Mouse (Mus musculus) left cerebral cortex, postnatal 14 days (tissue): Measurements from ENCODE around the gene Hamp2. TPM values are rescaled to one million over a fixed set of nuclear protein-coding genes. Genes with fewer than 3 reads are reported as not detected.

Experiments used
- DNase-seq, 2 experiments: peaks; one replicate each; pipeline ENCODE4 v3.0.0; 2021 to 2022; ENCODE audit warnings: low spot score in 2 of 2, mixed read lengths in 1 of 2
- intact Hi-C: fragments of 180-260 bp; cut with DNase I; formaldehyde crosslinking; loops from one replicate; pipeline ENCODE4 v1.15.1; 2025
- total RNA-seq, 2 experiments: library from RNA; stranded (reverse); gene quantifications; 2 replicates each; pipeline ENCODE4 v1.2.3; 2021

Gene Hamp2
- total RNA-seq, 2 experiments from 2014 or later = not detected

DNA sequence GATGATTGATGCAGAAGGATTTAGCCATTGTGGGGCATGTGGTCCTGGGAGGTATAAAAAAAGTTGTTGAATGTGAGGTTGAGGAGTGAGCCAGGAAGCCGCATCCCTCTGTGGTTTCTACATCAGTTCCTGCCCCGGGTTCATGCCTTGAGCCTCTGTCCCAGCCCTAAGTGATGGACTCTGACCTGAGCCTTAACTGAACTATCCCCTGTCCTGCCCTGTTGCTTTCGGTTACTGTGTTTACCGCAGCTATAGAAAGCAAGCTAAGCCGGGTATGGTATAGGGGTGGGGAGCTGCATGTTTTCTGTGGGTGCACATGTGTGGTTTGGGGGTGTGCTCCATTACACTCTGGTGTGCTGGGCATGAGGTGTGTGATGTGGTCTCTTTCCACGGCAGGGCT, 14.7 kb downstream of the Hamp2 start:
- DNase-seq = no peak
- intact Hi-C loops = no loop called here

DNA sequence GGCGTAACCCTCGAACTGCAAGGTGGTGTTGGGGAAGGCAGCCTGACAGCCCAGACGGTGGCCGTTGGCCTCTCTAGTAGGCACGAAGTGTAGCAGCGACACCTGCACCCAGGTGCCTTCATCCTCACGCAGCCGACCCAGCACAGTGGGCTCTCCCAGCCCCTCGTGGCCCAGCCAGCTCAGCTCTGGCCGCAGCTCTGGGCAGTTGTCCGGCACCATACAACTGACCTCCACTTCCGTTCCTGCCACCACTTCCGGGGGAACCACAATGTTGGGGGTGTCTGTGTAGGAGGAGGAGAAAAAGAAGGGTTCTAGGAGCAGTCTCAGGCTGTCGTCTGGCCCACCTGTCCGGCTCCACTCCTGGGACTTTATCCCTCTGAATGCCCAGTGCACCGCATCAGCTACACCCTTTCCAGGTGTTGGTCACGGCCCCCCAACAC, 15.5 kb downstream of the Hamp2 start:
- intact Hi-C loops = no loop called here
- no peak for DNase-seq

- no peak for DNase-seq
- intact Hi-C loops = no loop called here
These were observed 16.0 kb downstream of the Hamp2 start for GRCm38 (mm10) chr7:30908277-30908991.

- peak; percentile 27 to 49 for DNase-seq
- intact Hi-C loops = no loop called here
These were observed 20.4 kb downstream of the Hamp2 start for GRCm38 (mm10) chr7:30904042-30904441.

GRCm38 (mm10) chr7:30895217-30895616, 29.3 kb downstream of the Hamp2 start:
- DNase-seq = no peak
- intact Hi-C loops = no loop called here

- intact Hi-C loops = no loop called here
- DNase-seq = no peak
These were observed 32.0 kb downstream of the Hamp2 start for GRCm38 (mm10) chr7:30892515-30892914.

DNA sequence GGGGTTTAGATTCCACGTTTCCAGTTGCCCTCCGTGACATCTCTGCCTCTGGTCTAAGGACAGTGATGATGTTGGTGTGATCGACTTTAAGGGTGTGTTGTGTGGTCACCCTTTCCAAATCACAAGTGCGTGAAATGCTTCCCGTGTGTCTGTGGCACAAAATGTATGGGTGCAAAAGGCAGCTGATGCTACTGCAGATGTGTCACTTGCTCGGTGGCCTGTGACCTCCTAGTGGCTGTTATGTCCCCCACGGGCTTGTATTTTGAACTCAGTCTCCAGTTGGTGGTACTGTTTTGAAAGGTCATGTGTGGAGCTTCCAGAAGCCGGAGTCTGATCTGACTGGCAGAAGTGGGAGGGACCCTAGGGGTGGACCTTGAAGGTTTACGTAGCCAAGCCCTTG, 32.7 kb downstream of the Hamp2 start:
- intact Hi-C loops = no loop called here
- no peak for DNase-seq

- intact Hi-C loops = no loop called here
- DNase-seq = no peak
These were observed 33.8 kb downstream of the Hamp2 start for GRCm38 (mm10) chr7:30890681-30891080.

- DNase-seq = no peak
- intact Hi-C loops = no loop called here
These were observed 35.7 kb downstream of the Hamp2 start for GRCm38 (mm10) chr7:30888786-30889185.

DNA sequence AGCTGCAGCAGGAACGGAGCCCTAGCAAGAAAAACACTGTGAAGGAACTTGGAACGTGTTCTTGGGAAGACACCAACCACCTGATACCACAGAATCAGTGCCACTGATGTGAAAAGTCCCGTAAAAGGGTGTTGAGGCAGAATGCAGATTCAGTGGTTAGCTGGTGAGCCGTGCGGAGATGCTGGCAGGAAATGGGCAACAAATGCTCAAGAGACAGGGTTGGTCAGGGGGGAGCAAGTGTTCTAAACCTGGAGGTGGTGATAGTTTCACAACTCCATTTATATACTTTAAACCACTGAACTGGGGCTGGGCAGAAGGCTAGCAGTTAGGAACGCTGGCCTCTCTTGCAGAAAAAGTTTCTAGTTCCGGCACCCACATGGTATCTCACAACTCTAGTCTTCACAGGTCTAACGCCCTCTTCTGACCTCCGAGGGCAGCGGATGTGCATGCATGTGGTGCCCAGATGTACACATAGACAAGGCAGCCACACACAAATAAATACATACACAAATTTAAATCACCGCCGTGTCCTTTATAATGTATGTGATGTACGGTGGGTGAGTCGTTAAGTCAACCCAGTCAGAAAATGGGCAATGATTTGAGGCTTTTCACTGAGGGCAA, 36.8 kb downstream of the Hamp2 start:
- DNase-seq = peak in 1 of 2 experiments; percentile 36

GRCm38 (mm10) chr7:30886852-30887251, 37.6 kb downstream of the Hamp2 start:
- intact Hi-C loops = no loop called here
- no peak for DNase-seq

More for the DNA sequence above, 36.8 kb downstream of the Hamp2 start:
- intact Hi-C loops = no loop called here

DNA sequence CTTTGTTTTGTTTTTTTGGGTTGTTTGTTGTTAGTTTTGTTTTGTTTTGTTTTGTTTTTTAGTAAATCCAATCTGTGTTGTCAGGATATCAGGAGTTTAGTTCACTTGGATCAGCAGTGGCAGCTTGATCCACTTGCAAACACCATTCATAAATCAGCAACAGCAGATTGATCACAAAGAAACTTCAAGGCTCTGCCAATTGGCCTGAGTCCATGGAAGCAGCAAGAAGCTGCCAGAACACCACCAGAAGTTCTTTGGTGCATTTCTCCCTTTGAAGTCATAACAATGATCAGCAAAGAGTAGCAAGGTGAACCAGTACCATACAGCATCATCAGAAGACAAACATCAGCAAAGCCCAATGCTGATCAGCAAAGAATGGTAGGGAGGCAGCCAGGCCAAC, 40.4 kb downstream of the Hamp2 start:
- no peak for DNase-seq
- intact Hi-C loops = no loop called here

DNA sequence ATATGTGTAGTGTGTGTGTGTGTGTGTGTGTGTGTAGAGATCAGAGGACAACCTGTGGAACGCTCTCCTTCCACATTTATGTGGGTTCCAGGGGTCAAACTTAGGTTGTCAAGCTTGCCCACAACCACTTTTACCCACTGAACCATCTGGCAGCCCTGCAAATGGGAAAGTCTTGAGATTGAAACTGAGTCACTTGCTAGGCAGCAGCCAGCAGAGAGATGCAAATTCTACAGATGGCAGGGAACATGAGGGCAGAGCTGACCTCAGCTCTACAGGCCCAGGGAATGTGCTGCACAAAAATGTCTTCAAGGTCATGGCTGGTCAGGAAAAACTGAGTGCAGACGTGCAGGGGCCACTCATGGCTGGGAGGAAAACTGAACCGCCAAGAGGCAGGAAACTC, 43.1 kb downstream of the Hamp2 start:
- intact Hi-C loops = no loop called here
- DNase-seq = no peak

GRCm38 (mm10) chr7:30880176-30880575, 44.3 kb downstream of the Hamp2 start, which contains the start of gene Cd22:
TSS of gene Cd22 (minus strand) at chr7:30880342.
- intact Hi-C loops = no loop called here
- DNase-seq = no peak

DNA sequence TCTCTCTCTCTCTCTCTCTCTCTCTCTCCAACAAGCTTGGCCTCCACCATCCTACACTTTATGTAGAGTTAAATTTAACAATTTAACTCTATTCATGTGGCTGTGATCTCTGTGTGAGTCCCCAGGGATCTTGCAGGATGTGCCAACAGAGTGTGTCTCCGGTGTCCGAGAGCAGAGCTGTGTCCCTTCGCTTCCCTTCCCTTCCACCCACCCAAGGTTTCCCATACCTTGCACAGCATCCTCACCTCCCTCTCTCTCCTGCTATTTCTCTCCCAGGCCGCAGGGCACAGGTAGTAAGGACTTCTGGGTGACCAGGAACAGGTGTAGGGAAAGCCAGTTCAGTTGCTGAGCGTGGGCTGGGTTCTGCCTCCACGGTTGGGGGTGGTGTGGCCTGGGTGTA, 45.5 kb downstream of the Hamp2 start:
- no peak for DNase-seq
- intact Hi-C loops = no loop called here

- DNase-seq = peak; percentile 63 to 77
- intact Hi-C loops = no loop called here
These were observed 51.4 kb downstream of the Hamp2 start for GRCm38 (mm10) chr7:30873083-30873482.

Other genes with a start within 250 kb of the Hamp2 start
- gene 2200002J24Rik, start 225.8 kb downstream of the Hamp2 start, total RNA-seq = not detected
- 1 to 10 TPM in 1 of 2 experiments, under 1 TPM in 1; 0.78 to 1.0 TPM for gene Atp4a, start 212.5 kb downstream of the Hamp2 start, total RNA-seq
- 100 to 1,000 TPM; 137 TPM for gene Tmem147, start 195.1 kb downstream of the Hamp2 start, total RNA-seq
- gene Gapdhs, start 181.0 kb downstream of the Hamp2 start, total RNA-seq = not detected
- 10 to 100 TPM in 1 of 2 experiments, 1 to 10 TPM in 1; 5.5 to 10.0 TPM for gene Sbsn, start 173.2 kb downstream of the Hamp2 start, total RNA-seq
- gene Dmkn, start 160.9 kb downstream of the Hamp2 start, total RNA-seq = 1 to 10 TPM; 3.6 to 4.2 TPM
- gene Krtdap, start 136.8 kb downstream of the Hamp2 start, total RNA-seq = not detected
- under 1 TPM in 1 of 2 experiments, not detected in 1; 0.17 TPM for gene Ffar2, start 100.9 kb downstream of the Hamp2 start, total RNA-seq
- under 1 TPM in 1 of 2 experiments, not detected in 1; 0.21 TPM for gene Ffar3, start 68.5 kb downstream of the Hamp2 start, total RNA-seq
- gene Ffar1, start 63.1 kb downstream of the Hamp2 start, total RNA-seq = not detected
- not detected for gene Cd22, start 44.3 kb downstream of the Hamp2 start, total RNA-seq
- gene Mag, start 9.8 kb downstream of the Hamp2 start, total RNA-seq = 100 to 1,000 TPM; 112 to 195 TPM
- gene Hamp, start 19.4 kb upstream of the Hamp2 start, total RNA-seq = not detected
- 100 to 1,000 TPM; 113 to 115 TPM for gene Usf2, start 32.1 kb upstream of the Hamp2 start, total RNA-seq
- 10 to 100 TPM; 11.9 to 13.0 TPM for gene Lsr, start 48.8 kb upstream of the Hamp2 start, total RNA-seq
- under 1 TPM; 0.18 to 0.27 TPM for gene Fam187b, start 49.1 kb upstream of the Hamp2 start, total RNA-seq
- 10 to 100 TPM; 36.3 to 37.2 TPM for gene Fxyd5, start 117.8 kb upstream of the Hamp2 start, total RNA-seq
- gene Fxyd7, start 126.8 kb upstream of the Hamp2 start, total RNA-seq = 100 to 1,000 TPM; 326 to 365 TPM
- 10 to 100 TPM; 46.1 to 47.7 TPM for gene Fxyd1, start 132.5 kb upstream of the Hamp2 start, total RNA-seq
- 10 to 100 TPM; 16.2 to 17.5 TPM for gene Lgi4, start 134.7 kb upstream of the Hamp2 start, total RNA-seq
- gene Fxyd3, start 152.0 kb upstream of the Hamp2 start, total RNA-seq = not detected
- 1 to 10 TPM; 2.0 to 3.3 TPM for gene Hpn, start 190.6 kb upstream of the Hamp2 start, total RNA-seq
- gene Scn1b, start 202.3 kb upstream of the Hamp2 start, total RNA-seq = 100 to 1,000 TPM; 359 to 374 TPM
- gene Gramd1a, start 231.2 kb upstream of the Hamp2 start, total RNA-seq = 100 to 1,000 TPM; 111 to 121 TPM